Mouse (Mus musculus) thymus, adult 2 months (tissue): ENCODE measurements around the gene Apol11a.

Experiments used
- CTCF ChIP-seq: fragments of 200-500 bp; IDR thresholded peaks from 2 replicates; pipeline ENCODE4 v1.5.1; 2012; ENCODE audit warnings: mild to moderate bottlenecking, control low read depth, low read length, moderate library complexity, borderline replicate concordance; ENCODE audit not compliant: control insufficient read depth, poor library complexity, insufficient read depth; ENCODE audit errors: extremely low read depth
- POLR2A ChIP-seq: fragments of 200-500 bp; IDR thresholded peaks from 2 replicates; pipeline ENCODE4 v1.6.1; 2012; ENCODE audit warnings: mild to moderate bottlenecking, low read length, control low read depth, moderate library complexity; ENCODE audit not compliant: control insufficient read depth, poor library complexity, insufficient read depth; ENCODE audit errors: extremely low read depth

DNA sequence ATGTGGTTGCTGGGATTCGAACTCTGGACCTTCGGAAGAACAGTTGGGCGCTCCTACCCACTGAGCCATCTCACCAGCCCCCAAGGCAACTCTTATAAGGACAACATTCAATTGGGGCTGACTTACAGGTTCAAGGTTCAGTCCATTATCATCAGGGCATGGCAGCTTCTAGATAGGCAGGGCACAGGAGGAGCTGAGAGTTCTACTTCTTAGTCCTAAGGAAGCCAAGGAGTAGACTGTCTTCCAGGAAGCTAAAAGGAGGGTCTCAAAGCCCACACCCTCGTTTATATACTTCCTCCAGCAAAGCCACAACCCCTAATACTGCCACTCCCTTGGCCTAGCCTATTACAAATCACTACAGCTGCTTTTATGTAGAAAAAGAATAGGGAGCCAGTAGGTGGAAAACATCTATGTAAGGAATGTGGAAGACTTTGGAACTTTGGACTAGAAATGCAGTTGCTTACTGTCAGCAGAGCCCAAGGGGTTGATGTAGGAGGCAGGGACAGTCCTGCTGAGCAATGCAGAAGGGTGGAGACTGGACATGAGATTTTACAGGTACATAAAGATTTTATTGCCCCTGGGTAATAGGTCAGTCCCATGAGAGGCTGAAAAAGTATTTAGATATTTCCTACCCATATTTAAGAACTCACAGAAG, 25.8 kb upstream of the Apol11a start:
- TF ChIP-seq POLR2A (no peak), CTCF (no peak)
